Mouse (Mus musculus) urinary bladder, adult 2 months (tissue): ENCODE results near the gene Slc11a2. TPM values are rescaled to one million over a fixed set of nuclear protein-coding genes. Genes with fewer than 3 reads are reported as not detected.
A peak's percentile ranks its signal among the peaks of the same experiment; 100 is the strongest.
"Not testable (repeated sequence)": the region's sequence is repeated elsewhere in the genome, so short reads cannot be mapped to it uniquely, and the experiment has no call there.

Experiments used
- DNase-seq: peaks from one replicate; pipeline ENCODE4 v3.0.0; 2022; ENCODE audit warnings: low spot score
- polyA plus RNA-seq: library from polyadenylated mRNA; depleted of rRNA; stranded (reverse); fragments of >200 nt; gene quantifications from 2 replicates; pipeline ENCODE4 v1.2.3, GENCODE M21; 2012

Gene Slc11a2
- polyA plus RNA-seq, 1 experiment, result 21.5 TPM

DNA sequence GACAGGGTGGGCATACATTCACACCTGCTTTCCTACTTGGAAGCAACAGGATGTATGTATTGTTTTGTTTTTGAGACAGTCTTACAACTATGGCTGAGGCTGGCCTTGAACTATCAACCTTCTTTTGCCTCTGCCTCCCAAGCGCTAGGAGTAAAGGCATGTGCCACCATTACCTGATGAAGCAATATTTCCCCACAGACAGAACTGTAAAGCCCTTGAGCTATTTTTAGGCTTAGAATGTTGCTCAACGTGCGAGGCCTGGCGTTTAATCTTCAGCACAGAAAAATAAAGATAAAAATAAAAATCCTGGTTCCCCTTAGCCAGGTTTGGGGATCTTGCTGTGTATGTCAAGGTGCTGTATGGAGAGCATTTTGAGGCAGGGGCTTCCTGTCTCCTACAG, 11.2 kb upstream of the Slc11a2 start:
- DNase-seq, result no peak

DNA sequence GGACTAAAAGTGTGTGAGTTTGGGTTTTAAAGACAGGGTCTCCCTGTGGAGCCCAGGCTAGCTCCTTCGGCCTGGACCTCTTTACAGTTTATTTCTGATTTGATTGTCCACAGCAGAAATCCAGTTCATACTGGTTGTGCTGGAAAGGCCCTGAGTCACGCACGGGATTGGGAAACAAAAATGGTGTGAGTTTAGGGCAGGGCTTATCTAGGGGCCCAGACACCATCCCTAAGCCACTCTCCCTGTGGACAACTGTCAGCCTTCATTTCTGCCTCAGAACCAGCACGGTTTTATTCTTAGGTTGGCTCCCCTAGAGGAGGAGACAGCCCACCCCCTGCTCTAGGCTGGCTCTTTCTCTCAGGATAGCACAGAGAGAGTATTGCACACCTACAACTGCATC, 8.4 kb upstream of the Slc11a2 start:
- no peak for DNase-seq

DNA sequence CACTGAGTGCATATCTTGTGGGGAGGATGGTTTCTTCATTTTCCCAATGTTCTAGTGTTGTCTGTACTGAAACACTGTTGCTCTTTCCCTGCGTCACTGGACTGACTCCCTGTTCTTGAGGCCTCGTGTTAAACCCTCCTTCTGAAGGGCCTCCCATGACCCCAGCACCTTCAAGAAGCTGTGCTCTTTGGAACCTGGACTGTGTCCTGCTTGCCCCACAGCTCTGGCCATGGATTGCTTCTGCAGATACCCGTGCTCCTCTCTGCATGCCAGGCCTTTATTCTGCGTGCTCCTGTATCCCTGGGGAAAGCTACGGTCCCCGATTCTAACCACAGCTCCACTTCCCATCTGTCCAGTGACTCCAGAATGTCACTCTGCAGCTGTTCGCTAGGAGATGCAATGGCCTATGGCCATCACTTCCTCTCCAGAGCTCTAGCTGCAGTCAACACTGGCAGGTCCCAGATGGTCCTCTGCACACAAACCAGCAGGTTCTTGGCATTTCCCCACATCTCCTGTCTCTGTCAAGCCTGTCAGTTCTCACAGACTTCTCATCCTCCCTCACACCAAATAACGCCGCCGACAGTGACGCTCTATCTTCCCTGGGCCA, 5.2 kb upstream of the Slc11a2 start:
- DNase-seq, result no peak

DNA sequence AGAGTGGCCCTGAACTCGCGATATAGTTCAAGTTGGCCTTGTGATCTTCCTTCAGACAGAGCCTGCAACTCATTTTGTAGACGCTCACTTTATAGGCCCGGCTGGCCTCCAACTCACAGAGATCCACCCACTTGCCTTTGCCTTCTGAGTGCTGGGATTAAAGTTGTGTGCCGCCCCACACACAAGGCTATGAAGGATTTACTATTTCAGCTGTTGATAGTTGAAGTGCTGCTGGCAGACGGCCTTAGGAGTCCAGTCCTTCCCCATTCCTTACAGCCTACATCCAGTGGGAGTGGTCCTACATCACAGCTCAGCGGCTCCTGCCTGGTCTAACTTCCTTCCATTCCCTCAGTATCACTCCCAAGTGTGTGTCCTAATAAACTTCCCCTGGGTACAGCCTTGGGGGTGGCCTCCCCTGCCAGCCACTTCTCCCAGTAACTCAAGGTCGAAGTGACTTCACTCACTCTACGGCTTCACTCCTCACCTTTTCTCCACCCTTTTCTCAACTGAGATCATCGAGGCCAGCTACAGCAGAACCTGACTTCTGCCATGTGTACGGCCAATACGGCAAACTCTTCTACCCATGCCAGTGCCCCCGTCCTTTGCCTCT, 3.5 kb upstream of the Slc11a2 start:
- DNase-seq, result no peak

DNA sequence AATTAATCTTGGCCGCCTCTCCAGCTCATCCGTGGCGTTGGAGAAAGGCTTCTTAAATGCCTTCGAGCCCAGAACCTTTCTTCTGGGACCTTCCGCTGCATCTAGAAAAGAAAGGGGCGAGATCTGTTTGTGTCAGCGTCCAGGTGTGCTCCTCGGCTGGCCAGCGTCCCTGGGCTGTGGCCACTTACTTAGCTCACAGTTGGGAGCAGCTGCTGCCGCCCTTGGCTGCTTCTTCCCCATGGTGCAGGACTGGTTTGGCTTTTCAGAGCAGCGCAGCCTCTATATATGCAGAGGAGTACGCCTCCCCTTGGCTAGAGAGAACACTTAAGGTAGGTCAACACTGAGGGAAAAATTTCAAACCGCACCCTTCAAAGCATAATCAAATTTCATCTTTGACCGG, 956 bp downstream of the Slc11a2 start:
- no peak for DNase-seq

DNA sequence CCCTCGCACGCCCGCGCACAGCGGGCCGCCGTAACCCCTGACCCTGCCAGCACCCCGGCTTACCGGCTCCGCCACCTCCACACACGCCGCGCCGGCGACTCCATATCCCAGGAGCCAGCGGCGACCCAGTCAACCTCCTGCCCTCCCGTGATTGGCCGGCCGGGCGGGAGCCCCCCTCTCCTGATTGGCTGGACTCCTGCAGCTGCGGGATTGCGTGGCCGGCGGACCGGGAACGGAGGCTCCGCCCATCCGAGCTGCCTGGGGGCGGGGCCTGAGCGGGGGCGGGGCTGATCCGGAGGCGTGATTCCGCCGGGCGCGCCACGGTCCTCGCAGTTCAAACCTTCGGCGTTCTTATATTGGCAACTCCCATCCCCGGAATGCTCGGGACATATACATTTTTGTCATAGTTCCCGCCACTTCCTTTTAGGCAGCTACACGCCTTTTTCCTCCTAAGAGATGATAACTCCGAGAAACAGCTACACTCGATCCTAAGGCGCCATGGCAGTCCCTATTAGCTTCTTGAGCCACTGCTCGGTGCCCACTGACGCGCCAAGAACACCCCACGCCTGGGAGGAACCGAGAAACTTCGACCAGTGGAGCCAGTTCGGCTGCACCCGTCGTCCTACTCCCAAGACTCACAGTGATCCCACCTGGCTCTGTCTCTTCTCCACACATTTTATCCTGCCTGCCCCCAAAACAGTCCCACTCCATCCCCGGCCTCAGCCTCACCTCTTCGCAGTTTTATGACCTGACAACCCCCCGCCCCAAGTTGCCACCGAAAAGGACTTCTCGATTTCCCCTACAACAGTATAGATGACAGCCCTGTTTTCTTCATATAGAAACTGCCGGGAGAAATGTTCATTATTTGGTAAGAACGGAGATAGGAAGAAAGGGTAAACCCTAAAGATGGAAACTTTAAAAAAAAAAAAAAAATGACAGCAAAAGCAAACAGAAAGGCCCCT, 1.7 kb downstream of the Slc11a2 start:
- DNase-seq, result peak; percentile 94

DNA sequence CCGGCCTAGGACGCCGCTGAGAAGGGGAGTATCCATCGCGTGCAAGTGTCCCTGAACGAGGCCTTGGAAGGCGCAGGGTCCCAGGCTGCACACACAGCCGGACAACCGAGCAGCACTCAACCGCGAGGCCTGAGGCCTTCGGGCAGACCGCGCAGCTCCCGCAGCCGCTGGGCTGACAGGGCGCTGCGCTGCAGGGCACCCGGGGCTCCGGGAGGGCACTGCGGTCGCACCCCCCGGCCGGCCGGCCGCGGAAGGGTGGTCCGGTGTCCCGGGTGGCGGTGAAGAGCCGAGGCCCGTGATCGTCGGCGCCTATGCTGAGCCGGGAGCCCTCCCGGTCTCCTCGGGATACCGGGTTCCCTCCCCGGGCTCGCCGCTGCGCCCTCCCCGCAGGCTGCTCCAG, 2.4 kb downstream of the Slc11a2 start:
- DNase-seq, result no peak

DNA sequence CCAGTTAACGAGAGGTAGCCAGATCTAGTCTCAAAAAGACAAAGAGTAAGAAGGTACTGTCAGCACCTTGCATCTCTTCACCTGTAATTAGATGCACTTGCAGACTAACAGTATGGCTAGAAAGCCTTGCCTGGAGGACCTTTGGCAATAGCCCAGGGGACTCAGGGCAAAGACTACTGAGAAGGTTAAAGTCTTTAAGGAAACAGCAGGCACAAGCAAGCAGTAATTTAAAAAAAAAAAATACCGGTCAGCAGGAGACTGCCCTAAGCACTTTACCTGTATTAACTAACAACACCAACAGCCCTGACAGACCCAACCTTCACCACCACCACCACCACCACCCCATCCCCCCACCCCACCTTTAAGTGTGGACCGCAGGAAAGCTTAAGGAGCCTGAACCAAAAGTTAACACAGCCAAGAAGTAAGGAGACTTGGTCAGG, 3.1 kb downstream of the Slc11a2 start, which contains the start of gene Gm5475:
Gene Gm5475 (plus strand): TSS at position 390 of the 440 bp plus-strand sequence.
- DNase-seq, result not testable (repeated sequence)

DNA sequence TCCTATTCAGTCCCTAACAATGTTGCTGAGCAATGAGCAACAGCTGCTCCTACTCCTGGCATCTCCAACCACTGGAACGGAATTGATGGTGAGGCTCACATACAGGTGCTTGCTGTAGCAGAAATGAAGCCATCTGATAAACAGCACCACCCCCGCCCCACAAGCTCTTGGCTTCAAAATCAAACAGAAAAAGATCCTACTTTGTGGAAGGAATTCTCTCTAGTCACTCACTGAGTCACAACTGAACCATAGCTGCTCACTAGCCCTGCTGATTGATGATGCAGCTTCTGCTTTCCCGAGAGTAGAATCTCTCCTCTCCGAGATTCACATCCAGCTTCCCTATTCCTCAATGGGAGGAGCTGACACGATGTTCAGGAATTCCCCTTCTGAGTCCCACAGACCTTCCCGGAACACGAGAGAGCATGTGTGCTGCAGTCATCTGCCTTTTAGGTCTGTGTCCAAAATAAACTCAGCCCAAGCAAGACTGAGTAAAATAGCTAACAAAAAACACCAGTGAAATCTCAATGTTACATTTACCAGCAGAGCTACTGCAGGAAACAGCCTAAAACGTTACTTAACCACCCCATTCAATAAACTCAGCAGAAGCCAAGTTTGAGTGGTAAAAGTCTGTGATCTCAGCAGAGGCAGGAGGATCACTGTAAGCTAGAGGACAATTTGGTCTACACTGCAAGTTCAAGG, 3.7 kb downstream of the Slc11a2 start:
- no peak for DNase-seq

DNA sequence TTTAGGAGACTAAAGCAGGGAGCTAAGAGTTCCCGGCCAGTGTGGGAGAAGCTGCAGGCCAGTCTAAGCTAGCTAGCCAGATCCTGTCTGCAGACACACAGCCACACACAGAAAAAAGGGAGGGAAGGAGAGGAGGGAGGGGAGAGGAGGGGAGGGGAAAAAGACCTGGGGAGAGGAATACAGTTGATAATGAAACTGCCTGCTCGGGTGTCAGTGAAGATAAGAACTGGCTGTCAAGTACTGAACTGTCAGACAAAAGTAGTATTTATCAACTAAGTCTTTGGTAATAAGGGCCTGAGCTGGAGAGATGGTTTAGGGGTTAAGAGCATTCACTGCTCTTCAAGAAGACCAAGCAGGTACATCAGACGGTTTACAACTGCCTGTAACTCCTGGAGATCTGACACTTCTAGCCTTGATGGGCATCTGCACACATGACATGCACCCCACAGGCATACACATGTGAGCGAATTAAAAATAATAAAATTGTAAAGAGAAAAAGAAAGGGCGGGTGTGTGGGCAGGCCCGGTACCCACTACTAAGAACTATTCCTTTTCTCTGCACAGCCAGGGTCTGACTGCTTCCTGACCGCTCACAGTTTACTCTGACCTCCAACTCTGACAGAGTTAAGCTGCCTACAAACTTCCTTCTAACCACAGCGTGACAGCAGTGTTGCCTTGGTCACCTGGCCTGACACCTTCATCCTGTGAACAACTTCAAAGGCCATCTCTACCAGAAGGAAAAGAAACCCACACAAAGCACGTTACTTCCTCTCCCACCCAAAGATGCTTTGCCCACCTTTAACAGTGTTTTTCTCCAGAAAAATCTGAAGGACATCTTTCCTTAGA, 4.7 kb downstream of the Slc11a2 start:
- DNase-seq, result no peak

DNA sequence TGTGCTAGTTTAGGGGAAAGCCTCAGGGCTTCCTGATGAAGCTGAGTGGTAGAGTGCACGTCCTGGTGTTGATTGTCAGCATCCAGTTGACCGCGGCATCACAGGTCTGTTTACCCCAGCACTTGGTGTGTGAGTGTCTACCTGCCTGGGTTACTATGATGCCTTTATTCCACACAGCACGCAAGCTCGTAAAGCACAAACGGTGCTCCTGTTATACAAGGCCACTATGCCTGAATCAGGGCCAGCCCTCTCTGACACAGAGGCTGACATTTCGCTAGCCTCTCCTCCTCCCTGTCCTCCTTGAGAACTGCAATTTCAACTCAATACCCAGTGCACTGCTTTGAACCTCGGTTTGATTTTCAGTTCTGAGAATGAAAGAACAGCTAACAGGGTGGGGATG, 5.6 kb downstream of the Slc11a2 start:
- DNase-seq, result no peak

DNA sequence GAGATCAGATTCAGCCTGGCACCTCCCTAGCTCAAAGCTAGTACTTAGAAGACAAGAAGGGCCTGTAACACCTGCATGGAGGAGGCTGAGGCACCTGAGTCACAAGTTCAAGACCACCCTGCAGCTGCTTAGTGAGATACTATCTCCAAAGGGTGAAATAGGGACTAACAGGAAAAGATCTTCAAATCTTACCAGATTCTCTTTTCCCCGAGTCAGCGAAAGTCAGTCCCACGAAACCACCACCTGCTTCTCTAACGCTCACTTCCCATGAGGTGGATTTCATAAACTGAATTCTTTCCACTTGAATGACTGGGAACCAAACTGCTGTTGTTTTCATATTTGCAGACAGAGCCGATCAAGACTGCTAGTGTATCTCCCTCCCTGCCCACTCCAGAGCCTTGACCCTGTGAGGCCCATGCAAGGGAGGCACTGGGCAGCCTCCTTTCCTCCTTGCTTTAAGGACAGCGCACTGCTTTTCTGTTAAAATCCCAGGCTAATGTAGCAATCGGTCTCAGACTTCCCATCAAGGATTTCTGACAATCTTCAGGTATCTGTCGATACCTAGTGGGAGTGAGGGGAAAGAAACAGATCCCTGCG, 6.9 kb downstream of the Slc11a2 start:
- DNase-seq, result no peak

DNA sequence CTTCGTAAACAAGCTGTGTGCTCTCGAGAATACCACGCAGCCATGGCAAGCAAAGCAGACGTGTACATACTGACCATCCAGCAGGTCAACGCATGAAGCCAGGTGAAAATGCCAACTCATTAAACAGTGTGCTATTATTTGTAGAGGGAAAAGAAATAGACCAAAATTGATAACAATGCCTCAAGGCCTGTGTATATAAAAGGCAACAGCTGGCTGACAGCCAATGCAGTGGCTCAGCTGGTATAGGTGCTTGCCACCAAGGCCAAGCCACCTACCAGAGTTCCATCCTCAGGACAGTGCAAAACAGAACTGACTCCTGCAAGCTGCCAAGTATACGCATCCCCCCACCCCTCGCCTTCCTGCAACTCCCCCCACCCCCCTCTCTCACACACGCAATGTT, 9.2 kb downstream of the Slc11a2 start:
- DNase-seq, result no peak

DNA sequence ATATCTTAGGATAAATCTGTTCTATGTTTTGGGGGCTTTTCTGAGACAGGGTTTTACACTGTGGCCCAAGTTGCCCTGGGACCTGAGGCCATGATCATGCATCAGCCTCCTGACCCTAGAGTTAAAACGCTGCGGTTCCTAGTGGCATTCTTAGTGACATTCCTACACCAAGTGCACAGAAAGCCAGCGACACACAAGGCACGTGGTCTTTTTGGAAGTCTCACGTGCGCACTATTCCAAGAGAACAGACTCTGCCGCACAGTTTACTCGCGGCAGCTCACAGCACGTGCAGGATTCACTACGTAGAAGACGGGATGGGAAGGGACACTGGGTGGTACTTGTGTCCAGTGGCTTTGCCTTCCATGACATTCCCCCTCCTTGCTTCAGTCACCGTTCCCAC, 9.9 kb downstream of the Slc11a2 start:
- DNase-seq, result no peak

DNA sequence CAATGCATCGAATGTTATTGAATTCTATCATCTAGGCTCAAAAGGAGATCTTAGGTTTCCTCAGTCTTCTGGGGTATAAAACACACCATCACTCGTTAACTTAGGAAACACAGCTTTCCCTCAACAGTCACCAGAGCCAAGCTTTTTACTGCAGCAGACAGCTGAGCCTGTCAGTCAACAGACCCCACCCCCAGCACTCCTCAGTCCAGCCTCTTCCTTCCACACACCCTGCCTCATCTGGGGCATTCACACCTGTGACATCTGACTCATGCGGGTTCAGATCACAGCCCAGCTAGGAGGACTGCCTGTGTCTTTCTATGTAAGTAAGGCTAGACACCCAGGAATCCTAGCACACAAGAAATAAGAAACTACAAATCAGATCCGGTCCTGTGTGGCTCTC, 10.9 kb downstream of the Slc11a2 start:
- no peak for DNase-seq

DNA sequence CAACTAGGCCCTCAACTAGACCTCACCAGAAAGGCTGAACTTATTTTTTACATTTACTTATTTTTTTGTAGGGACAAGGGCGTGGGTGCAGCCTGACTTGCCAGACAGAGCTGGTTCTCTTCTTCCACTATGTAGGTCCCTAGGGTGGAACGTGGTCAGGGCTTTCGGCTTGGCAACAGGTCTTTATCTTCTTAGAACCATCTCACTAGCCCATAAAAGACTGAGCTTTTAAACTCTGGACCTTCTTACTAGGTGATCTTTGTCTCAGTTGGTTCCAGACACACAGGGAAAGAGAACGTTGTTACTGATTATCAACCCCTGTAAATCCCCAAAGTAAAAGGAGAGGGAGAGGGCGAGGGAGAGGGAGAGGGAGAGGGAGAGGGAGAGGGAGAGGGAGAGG, 11.6 kb downstream of the Slc11a2 start:
- DNase-seq, result no peak

DNA sequence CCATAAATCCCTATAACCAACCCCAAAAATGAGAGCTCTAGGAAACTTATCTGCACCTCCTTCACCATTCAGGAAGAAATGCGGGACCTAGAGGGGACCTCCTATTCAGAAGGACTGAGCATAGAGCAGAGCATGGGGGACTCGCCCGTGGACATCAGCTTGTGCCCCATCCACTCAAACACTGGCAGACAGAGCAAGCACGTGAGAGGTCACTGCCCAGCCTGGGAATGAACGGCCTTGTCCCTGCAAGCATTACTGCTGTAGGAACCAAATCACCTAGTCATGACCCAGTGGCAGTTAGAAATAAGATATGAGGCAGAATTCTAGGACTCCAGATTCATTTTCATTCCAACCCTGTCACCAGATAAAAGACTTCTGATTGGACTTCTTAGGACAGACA, 13.1 kb downstream of the Slc11a2 start:
- DNase-seq, result no peak

DNA sequence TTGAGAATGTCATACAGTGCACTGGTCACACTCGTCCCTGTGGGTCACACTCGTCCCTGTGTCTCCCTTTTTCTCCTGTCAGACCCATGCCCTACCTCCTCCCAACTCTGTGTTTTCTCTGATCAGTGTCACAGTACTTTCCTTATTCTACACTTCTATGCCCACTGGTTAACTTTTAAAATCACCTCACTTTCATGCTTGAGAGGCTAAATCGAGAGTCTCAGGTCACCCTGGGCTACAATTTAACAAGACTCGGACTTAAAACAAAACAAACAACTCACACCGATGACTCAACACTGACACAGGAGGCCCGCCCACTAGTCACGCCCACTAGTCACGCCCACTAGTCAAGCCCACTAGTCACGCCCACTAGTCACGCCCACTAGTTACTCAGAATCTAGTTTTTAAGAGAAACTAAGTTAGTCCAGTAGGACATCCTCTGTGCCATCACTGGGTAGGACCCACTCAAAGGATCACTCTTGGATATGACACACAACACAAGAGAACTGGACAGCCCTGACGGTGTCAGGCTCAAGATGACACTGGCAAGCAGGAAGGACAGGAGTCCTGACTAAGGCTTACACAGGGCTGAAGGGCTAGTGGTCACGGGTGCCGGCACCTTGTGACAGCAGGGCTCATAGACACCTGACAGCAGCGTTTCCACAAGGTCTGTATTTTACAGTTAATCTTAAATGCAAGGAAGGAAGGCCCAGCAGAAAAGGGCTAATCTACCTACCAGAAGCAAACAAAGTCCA, 13.8 kb downstream of the Slc11a2 start:
- no peak for DNase-seq

DNA sequence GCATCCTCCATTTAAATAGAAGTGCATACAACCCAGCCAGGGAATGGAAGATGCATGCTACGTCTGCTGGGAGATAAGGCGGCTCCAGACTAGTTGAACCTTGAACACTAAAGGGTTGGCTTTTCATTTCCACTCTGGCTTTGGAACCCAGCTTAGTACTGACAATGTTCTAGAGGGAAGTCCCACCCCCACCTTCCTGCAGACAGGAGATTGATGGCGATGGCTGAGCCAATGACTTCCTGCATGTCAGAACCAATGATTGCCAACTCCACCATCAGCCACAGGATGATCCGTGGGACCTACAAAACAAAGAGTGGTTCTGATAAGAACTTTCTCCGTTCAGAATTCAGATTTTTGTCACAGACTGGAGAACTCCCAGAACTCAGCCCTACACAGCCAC, 18.8 kb downstream of the Slc11a2 start:
- no peak for DNase-seq
